ENCODE assay signal across 19 mouse cellular contexts in genomic region chr5:122451324-122451723, GRCm38 (mm10). TPM values are rescaled to one million over a fixed set of nuclear protein-coding genes. Genes with fewer than 3 reads are reported as not detected.
A peak's percentile ranks its signal among the peaks of the same experiment; 100 is the strongest.
DNase-seq lines count a peak whose midpoint lies in the region; ATAC-seq and TF ChIP-seq lines count a peak whose summit lies in the region.
"Had no signal": no experiment of that assay in that cellular context is flagged by ENCODE, and none has a peak within 500 bp of the region (broad histone marks: within the 10 kb centered on the region; RNA-seq: fewer than 3 reads in every experiment).

No protein-coding gene starts in this region.

- peaks cover 46% of the 10 kb centered on the region for H3K4me1 ChIP-seq in heart, embryonic 12.5 days (replicated peaks)
- H3K4me1 ChIP-seq in heart, embryonic 16.5 days (ENCODE audit: control insufficient read depth, insufficient read depth, low read length) = peaks cover 4% of the 10 kb centered on the region; the same call in 1 of the 2 replicates
- peaks cover 13% of the 10 kb centered on the region for H3K4me1 ChIP-seq in liver, adult 2 months (ENCODE audit: control insufficient read depth, insufficient read depth, low read length)
- no peaks in the 10 kb centered on the region for H3K4me1 ChIP-seq in liver, embryonic 12.5 days
- peaks cover 14% of the 10 kb centered on the region for H3K4me1 ChIP-seq in ES-Bruce4 (ENCODE audit: control insufficient read depth, insufficient read depth, low read length)
- H3K4me1 ChIP-seq: forebrain, embryonic 13.5 days; hindbrain, embryonic 15.5 days had no signal

- intact Hi-C loops in heart, postnatal 36 days (cut with DNase I) = no loop called here

- no peaks in the 10 kb centered on the region for H3K79me2 ChIP-seq in liver, adult 2 months (ENCODE audit: control insufficient read depth, insufficient read depth, low read length)

- H3K27me3 ChIP-seq in heart, embryonic 12.5 days (replicated peaks) = no peaks in the 10 kb centered on the region
- no peaks in the 10 kb centered on the region for H3K27me3 ChIP-seq in heart, embryonic 16.5 days (ENCODE audit: control insufficient read depth, insufficient read depth, low read length)
- no peaks in the 10 kb centered on the region for H3K27me3 ChIP-seq in liver, adult 2 months (ENCODE audit: control insufficient read depth, insufficient read depth, low read length)
- H3K27me3 ChIP-seq in liver, embryonic 12.5 days (replicated peaks) = no peaks in the 10 kb centered on the region
- no peaks in the 10 kb centered on the region for H3K27me3 ChIP-seq in ES-Bruce4 (ENCODE audit: control insufficient read depth, insufficient read depth, low read length, poor library complexity, severe bottlenecking)
- H3K27me3 ChIP-seq: forebrain, embryonic 13.5 days; hindbrain, embryonic 15.5 days had no signal

- no peak for TF ChIP-seq POLR2A in liver, adult 2 months (IDR thresholded peaks at IDR 0.05; ENCODE audit: extremely low read depth, insufficient read depth, low read length)
- no peak for TF ChIP-seq POLR2A in ES-Bruce4 (IDR thresholded peaks at IDR 0.05; ENCODE audit: insufficient read depth, low read length)

- no peaks in the 10 kb centered on the region for H3K9me3 ChIP-seq in heart, embryonic 12.5 days (replicated peaks)
- no peaks in the 10 kb centered on the region for H3K9me3 ChIP-seq in heart, embryonic 16.5 days (replicated peaks; ENCODE audit: control insufficient read depth, low read length)
- no peaks in the 10 kb centered on the region for H3K9me3 ChIP-seq in liver, embryonic 12.5 days (replicated peaks)
- H3K9me3 ChIP-seq in ES-Bruce4 (replicated peaks; ENCODE audit: control insufficient read depth, insufficient read depth, low read length, poor library complexity, severe bottlenecking) = no peaks in the 10 kb centered on the region
- H3K9me3 ChIP-seq: embryonic facial prominence, embryonic 10.5 days; forebrain, embryonic 13.5 days; G1E; hindbrain, embryonic 15.5 days had no signal

- no peak overlapping the region for H3K4me3 ChIP-seq in heart, embryonic 12.5 days
- H3K4me3 ChIP-seq in heart, embryonic 16.5 days (ENCODE audit: low read length) = no peak overlapping the region
- H3K4me3 ChIP-seq in liver, adult 2 months (ENCODE audit: insufficient read depth, low read depth, low read length) = no peak overlapping the region
- H3K4me3 ChIP-seq in liver, embryonic 12.5 days = no peak overlapping the region
- no peak overlapping the region for H3K4me3 ChIP-seq in ES-Bruce4 (ENCODE audit: low read depth, low read length)
- H3K4me3 ChIP-seq: embryonic facial prominence, embryonic 10.5 days; forebrain, embryonic 13.5 days; hindbrain, embryonic 15.5 days had no signal

- no peak for ATAC-seq in heart, embryonic 12.5 days (ENCODE audit: insufficient number of reproducible peaks, low FRiP score)
- ATAC-seq in heart, embryonic 16.5 days (replicated peaks; ENCODE audit: extremely low read depth, insufficient read depth, low FRiP score) = no peak
- ATAC-seq in liver, embryonic 12.5 days = no peak
- ATAC-seq: forebrain, embryonic 13.5 days; forebrain, postnatal 0 days; intestine, embryonic 16.5 days had no signal

- no peak for DNase-seq in heart, postnatal 4 days
- DNase-seq in heart, postnatal 36 days = no peak
- peak; percentile 76 for DNase-seq in liver, adult 2 months (ENCODE audit: extremely low read depth, low read depth, low spot score)
- no peak for DNase-seq in layer of hippocampus, postnatal 36 days
- DNase-seq: adrenal gland, adult 8-10 months; adrenal gland, postnatal 36 days; cerebellum, adult 2 months; forebrain, postnatal 0 days; gastrocnemius, postnatal 14 days; kidney, adult 2 months had no signal

- peaks cover 60% of the 10 kb centered on the region for H3K36me3 ChIP-seq in heart, embryonic 12.5 days
- peaks cover 38% of the 10 kb centered on the region for H3K36me3 ChIP-seq in heart, embryonic 16.5 days (ENCODE audit: control insufficient read depth, insufficient read depth)
- H3K36me3 ChIP-seq in liver, adult 2 months (ENCODE audit: control insufficient read depth, insufficient read depth, low read length) = peaks cover 19% of the 10 kb centered on the region
- H3K36me3 ChIP-seq in liver, embryonic 12.5 days = peaks cover 61% of the 10 kb centered on the region
- peaks cover 7% of the 10 kb centered on the region for H3K36me3 ChIP-seq in ES-Bruce4 (ENCODE audit: control insufficient read depth, insufficient read depth, low read length, poor library complexity, severe bottlenecking)

- TF ChIP-seq EP300 in ES-Bruce4 (IDR thresholded peaks at IDR 0.05; ENCODE audit: insufficient read depth, low read depth, low read length) = no peak

- TF ChIP-seq CTCF in liver, adult 2 months (IDR thresholded peaks at IDR 0.05; ENCODE audit: low read depth, low read length) = no peak
- no peak for TF ChIP-seq CTCF in ES-Bruce4 (IDR thresholded peaks at IDR 0.05; ENCODE audit: low read depth, low read length)

- 71% methylated on average over 5 of the region's 5 CpGs for WGBS in heart, embryonic 12.5 days
- 69% methylated on average over 5 of the region's 5 CpGs for WGBS in heart, embryonic 16.5 days
- WGBS in liver, adult 2 months = 54% methylated on average over 5 of the region's 5 CpGs
- WGBS in liver, embryonic 12.5 days (ENCODE audit: insufficient replicate concordance) = 80% methylated on average over 5 of the region's 5 CpGs

- peak overlapping the region; percentile 65; the same call in 1 of the 2 replicates for H3K27ac ChIP-seq in heart, embryonic 12.5 days (ENCODE audit: poor library complexity, severe bottlenecking)
- peak overlapping the region; percentile 66 for H3K27ac ChIP-seq in heart, embryonic 16.5 days (ENCODE audit: low read length)
- H3K27ac ChIP-seq in liver, adult 2 months (replicated peaks; ENCODE audit: insufficient read depth, low read depth, low read length) = 0 out of 2 replicates have a peak overlapping the region, but pooled peaks have one; percentile 43
- no peak overlapping the region for H3K27ac ChIP-seq in liver, embryonic 12.5 days
- peak overlapping the region; percentile 95; the same call in 1 of the 2 replicates for H3K27ac ChIP-seq in ES-Bruce4 (ENCODE audit: insufficient read depth, low read length)
- H3K27ac ChIP-seq: embryonic facial prominence, embryonic 10.5 days; forebrain, embryonic 13.5 days; hindbrain, embryonic 15.5 days had no signal

- no peak overlapping the region for H3K9ac ChIP-seq in heart, embryonic 12.5 days
- H3K9ac ChIP-seq in heart, embryonic 16.5 days (ENCODE audit: low read length) = no peak overlapping the region
- no peak overlapping the region for H3K9ac ChIP-seq in liver, adult 2 months (ENCODE audit: low read depth, low read length)
- H3K9ac ChIP-seq in liver, embryonic 12.5 days = no peak overlapping the region
- no peak overlapping the region for H3K9ac ChIP-seq in ES-Bruce4 (ENCODE audit: low read depth, poor library complexity, severe bottlenecking)
- H3K9ac ChIP-seq: forebrain, embryonic 13.5 days; forebrain, postnatal 0 days; hindbrain, embryonic 15.5 days had no signal

- H3K4me2 ChIP-seq in heart, embryonic 12.5 days = no peak overlapping the region
- H3K4me2 ChIP-seq in heart, embryonic 16.5 days (ENCODE audit: low read depth, low read length) = no peak overlapping the region
- H3K4me2 ChIP-seq in liver, embryonic 12.5 days = no peak overlapping the region
- H3K4me2 ChIP-seq: forebrain, embryonic 13.5 days; hindbrain, embryonic 15.5 days had no signal

RNA-seq across cellular contexts. Expression of gene Anapc7, which starts 29.8 kb away (rescaled TPM):
- polyA plus RNA-seq in heart, embryonic 12.5 days (2016; fragmentation: Nextera tagmentation; extraction: Ambion mirVana) = 32.0 and 35.4 TPM in 2 replicates
- total RNA-seq in heart, postnatal 4 days (2021) = 10 to 100 TPM; 47.0 to 48.7 TPM
- polyA plus RNA-seq in heart, embryonic 16.5 days (2015; fragmentation: Nextera tagmentation; extraction: Ambion mirVana) = 39.4 and 40.2 TPM in 2 replicates
- total RNA-seq in heart, postnatal 36 days (2021) = 10 to 100 TPM; 31.7 to 35.1 TPM
- 12.1 and 12.6 TPM in 2 replicates for total RNA-seq in liver, adult 2 months (2014; rRNA removed)
- 12.9 and 14.4 TPM in 2 replicates for polyA plus RNA-seq in liver, adult 2 months (2012; rRNA removed)
- 23.3 and 23.9 TPM in 2 replicates for polyA plus RNA-seq in liver, embryonic 12.5 days (2016; fragmentation: Nextera tagmentation; extraction: Ambion mirVana)
- 41.7 and 41.9 TPM in 2 replicates for polyA plus RNA-seq in ES-Bruce4 (2011; ENCODE audit: insufficient read depth, insufficient read length, low read depth, missing spikeins)
- total RNA-seq in layer of hippocampus, postnatal 36 days (2021) = 10 to 100 TPM; 28.6 to 30.5 TPM

RNA-seq across cellular contexts. Expression of gene Atp2a2, which starts 50.7 kb away (rescaled TPM):
- polyA plus RNA-seq in heart, embryonic 12.5 days (2016; fragmentation: Nextera tagmentation; extraction: Ambion mirVana) = 414 and 424 TPM in 2 replicates
- 1,000 to 10,000 TPM; 5,023 to 5,799 TPM for total RNA-seq in heart, postnatal 4 days (2021)
- polyA plus RNA-seq in heart, embryonic 16.5 days (2015; fragmentation: Nextera tagmentation; extraction: Ambion mirVana) = 306 and 316 TPM in 2 replicates
- total RNA-seq in heart, postnatal 36 days (2021) = over 10,000 TPM; 11,843 to 11,873 TPM
- total RNA-seq in liver, adult 2 months (2014; rRNA removed) = 44.6 and 65.4 TPM in 2 replicates
- 46.0 and 50.5 TPM in 2 replicates for polyA plus RNA-seq in liver, adult 2 months (2012; rRNA removed)
- 44.2 and 45.7 TPM in 2 replicates for polyA plus RNA-seq in liver, embryonic 12.5 days (2016; fragmentation: Nextera tagmentation; extraction: Ambion mirVana)
- 165 and 177 TPM in 2 replicates for polyA plus RNA-seq in ES-Bruce4 (2011; ENCODE audit: insufficient read depth, insufficient read length, low read depth, missing spikeins)
- total RNA-seq in layer of hippocampus, postnatal 36 days (2021) = 100 to 1,000 TPM; 639 to 686 TPM

RNA-seq across cellular contexts. Expression of gene Arpc3, which starts 59.6 kb away (rescaled TPM):
- polyA plus RNA-seq in heart, embryonic 12.5 days (2016; fragmentation: Nextera tagmentation; extraction: Ambion mirVana) = 105 and 109 TPM in 2 replicates
- total RNA-seq in heart, postnatal 4 days (2021) = 100 to 1,000 TPM; 138 to 141 TPM
- polyA plus RNA-seq in heart, embryonic 16.5 days (2015; fragmentation: Nextera tagmentation; extraction: Ambion mirVana) = 97.0 and 118 TPM in 2 replicates
- total RNA-seq in heart, postnatal 36 days (2021) = 100 to 1,000 TPM in 1 of 2 experiments, 10 to 100 TPM in 1; 99.6 to 103 TPM
- 93.6 and 119 TPM in 2 replicates for total RNA-seq in liver, adult 2 months (2014; rRNA removed)
- polyA plus RNA-seq in liver, adult 2 months (2012; rRNA removed) = 93.9 and 121 TPM in 2 replicates
- polyA plus RNA-seq in liver, embryonic 12.5 days (2016; fragmentation: Nextera tagmentation; extraction: Ambion mirVana) = 101 and 103 TPM in 2 replicates
- polyA plus RNA-seq in ES-Bruce4 (2011; ENCODE audit: insufficient read depth, insufficient read length, low read depth, missing spikeins) = 289 and 303 TPM in 2 replicates
- total RNA-seq in layer of hippocampus, postnatal 36 days (2021) = 100 to 1,000 TPM; 260 to 262 TPM
